Mouse (Mus musculus): ENCODE results near the gene Slc19a3.

DNA sequence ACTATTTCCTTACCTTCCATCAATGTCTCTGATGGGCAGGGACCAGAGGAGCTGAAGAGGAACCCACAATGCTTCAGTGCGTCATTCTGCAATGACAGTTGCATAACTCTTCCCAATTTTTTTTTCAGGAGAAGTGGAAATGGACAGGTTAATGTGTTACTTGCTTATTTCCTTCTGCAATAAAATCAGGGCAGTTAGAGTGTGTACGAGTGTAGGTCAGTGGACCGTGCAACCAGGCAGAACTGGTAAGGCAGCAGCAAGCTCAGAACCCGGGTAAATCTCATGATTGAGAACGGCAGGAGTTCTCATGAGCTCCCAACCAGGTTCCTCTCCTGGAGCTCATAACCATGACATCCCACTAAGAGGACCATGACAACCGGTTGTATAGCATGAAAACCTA is 46.2 kb downstream of the Slc19a3 start:
- TF ChIP-seq POLR2A (IDR thresholded peaks at IDR 0.05; ENCODE audit: insufficient read depth, low read depth, low read length) (no peak), CTCF (IDR thresholded peaks at IDR 0.05; ENCODE audit: insufficient read depth, low read depth, low read length) (no peak)
